ENCODE assay signal across 12 mouse cellular contexts in genomic region chr15:99018630-99019029, GRCm38 (mm10). TPM values are rescaled to one million over a fixed set of nuclear protein-coding genes. Genes with fewer than 3 reads are reported as not detected.
A peak's percentile ranks its signal among the peaks of the same experiment; 100 is the strongest.
DNase-seq lines count a peak whose midpoint lies in the region; ATAC-seq and TF ChIP-seq lines count a peak whose summit lies in the region.
"Had no signal": no experiment of that assay in that cellular context is flagged by ENCODE, and none has a peak within 500 bp of the region (broad histone marks: within the 10 kb centered on the region; RNA-seq: fewer than 3 reads in every experiment).

No protein-coding gene starts in this region.

- H3K9me3 ChIP-seq in neural tube, embryonic 13.5 days, result no peaks in the 10 kb centered on the region
- H3K9me3 ChIP-seq in hindbrain, postnatal 0 days (ENCODE audit: low read length), result no peaks in the 10 kb centered on the region
- H3K9me3 ChIP-seq in stomach, postnatal 0 days (ENCODE audit: control insufficient read depth, low read length), result no peaks in the 10 kb centered on the region
- H3K9me3 ChIP-seq: liver, embryonic 12.5 days had no signal

- H3K4me3 ChIP-seq in neural tube, embryonic 13.5 days, result no peak overlapping the region
- H3K4me3 ChIP-seq in hindbrain, postnatal 0 days (ENCODE audit: low read length), result no peak overlapping the region
- peak overlapping the region; percentile 6; the same call in 1 of the 2 replicates for H3K4me3 ChIP-seq in stomach, postnatal 0 days (ENCODE audit: low read depth, low read length)
- H3K4me3 ChIP-seq: erythroblast, embryonic 14.5 days; liver, embryonic 12.5 days had no signal

- no peak for ATAC-seq in neural tube, embryonic 13.5 days (ENCODE audit: low read depth)
- ATAC-seq in hindbrain, postnatal 0 days, result no peak
- ATAC-seq in stomach, postnatal 0 days (ENCODE audit: low FRiP score, low TSS enrichment), result no peak
- ATAC-seq: liver, embryonic 12.5 days had no signal

- H3K36me3 ChIP-seq in neural tube, embryonic 13.5 days, result no peaks in the 10 kb centered on the region
- H3K36me3 ChIP-seq in hindbrain, postnatal 0 days (ENCODE audit: insufficient read depth, low read length), result no peaks in the 10 kb centered on the region
- no peaks in the 10 kb centered on the region for H3K36me3 ChIP-seq in stomach, postnatal 0 days (ENCODE audit: control insufficient read depth, insufficient read depth, low read length)
- H3K36me3 ChIP-seq: liver, embryonic 12.5 days had no signal

- no peak for TF ChIP-seq EP300 in stomach, postnatal 0 days (optimal IDR thresholded peaks at IDR 0.05)

- H3K4me2 ChIP-seq in neural tube, embryonic 13.5 days, result no peak overlapping the region
- H3K4me2 ChIP-seq in hindbrain, postnatal 0 days (ENCODE audit: low read depth, low read length), result no peak overlapping the region
- H3K4me2 ChIP-seq in stomach, postnatal 0 days (replicated peaks; ENCODE audit: low read depth), result no peak overlapping the region
- H3K4me2 ChIP-seq: liver, embryonic 12.5 days had no signal

- no peak overlapping the region for H3K9ac ChIP-seq in neural tube, embryonic 13.5 days
- H3K9ac ChIP-seq in hindbrain, postnatal 0 days (replicated peaks; ENCODE audit: low read length), result no peak overlapping the region
- H3K9ac ChIP-seq in stomach, postnatal 0 days (ENCODE audit: low read length), result no peak overlapping the region
- H3K9ac ChIP-seq: liver, embryonic 12.5 days had no signal

- WGBS in neural tube, embryonic 13.5 days, result 83% methylated on average over 4 of the region's 4 CpGs
- 86% methylated on average over 4 of the region's 4 CpGs for whole genome bisulfite sequencing in hindbrain, postnatal 0 days
- 85% methylated on average over 4 of the region's 4 CpGs for WGBS in stomach, postnatal 0 days

- TF ChIP-seq CTCF in hindbrain, postnatal 0 days (IDR thresholded peaks at IDR 0.05; ENCODE audit: low read depth), result no peak
- no peak for TF ChIP-seq CTCF in stomach, postnatal 0 days (IDR thresholded peaks at IDR 0.05; ENCODE audit: low read depth)

- H3K27ac ChIP-seq in neural tube, embryonic 13.5 days (replicated peaks), result peak overlapping the region; percentile 76
- H3K27ac ChIP-seq in hindbrain, postnatal 0 days, result peak overlapping the region; percentile 3; the same call in 1 of the 2 replicates
- H3K27ac ChIP-seq in stomach, postnatal 0 days (replicated peaks), result peak overlapping the region; percentile 78
- H3K27ac ChIP-seq: liver, embryonic 12.5 days had no signal

- peak; percentile 34 for DNase-seq in kidney, adult 18-20 months
- DNase-seq in kidney, adult 8-10 months, result no peak
- no peak for DNase-seq in neural tube, embryonic 10.5 days (ENCODE audit: extremely low spot score, low spot score)
- no peak for DNase-seq in hindbrain, postnatal 0 days (ENCODE audit: low spot score)
- no peak for DNase-seq in stomach, postnatal 0 days (ENCODE audit: low spot score)
- no peak for DNase-seq in T-cell, adult 2 months (ENCODE audit: low spot score)
- no peak for DNase-seq in yolk sac, embryonic 10.5 days (ENCODE audit: low spot score)
- DNase-seq: cerebellum, adult 11-12 months; heart, postnatal 10 days had no signal

- peaks cover 23% of the 10 kb centered on the region; the same call in 1 of the 2 replicates for H3K4me1 ChIP-seq in neural tube, embryonic 13.5 days (replicated peaks)
- peaks cover 5% of the 10 kb centered on the region; the same call in 1 of the 2 replicates for H3K4me1 ChIP-seq in hindbrain, postnatal 0 days (ENCODE audit: insufficient read depth, low read length)
- no peaks in the 10 kb centered on the region for H3K4me1 ChIP-seq in stomach, postnatal 0 days (replicated peaks; ENCODE audit: control insufficient read depth, insufficient read depth)
- H3K4me1 ChIP-seq: liver, embryonic 12.5 days had no signal

- H3K27me3 ChIP-seq in neural tube, embryonic 13.5 days, result no peaks in the 10 kb centered on the region
- no peaks in the 10 kb centered on the region for H3K27me3 ChIP-seq in hindbrain, postnatal 0 days (ENCODE audit: insufficient read depth, low read length)
- no peaks in the 10 kb centered on the region for H3K27me3 ChIP-seq in stomach, postnatal 0 days (ENCODE audit: control insufficient read depth, insufficient read depth, low read length)

RNA-seq across cellular contexts. Expression of gene Tuba1c, which starts 11.1 kb away (rescaled TPM):
- 25.6 and 29.7 TPM in 2 replicates for polyA plus RNA-seq in neural tube, embryonic 13.5 days (2015; fragmentation: Nextera tagmentation; extraction: Ambion mirVana)
- 43.8 and 58.3 TPM in 2 replicates for total RNA-seq in hindbrain, postnatal 0 days (2014; rRNA removed)
- 24.0 and 24.2 TPM in 2 replicates for polyA plus RNA-seq in hindbrain, postnatal 0 days (2015; fragmentation: Nextera tagmentation; extraction: Ambion mirVana)
- 145 and 159 TPM in 2 replicates for polyA plus RNA-seq in stomach, postnatal 0 days (2015; fragmentation: Nextera tagmentation; extraction: Ambion mirVana)

RNA-seq across cellular contexts. Expression of gene Prph, which starts 36.3 kb away (rescaled TPM):
- 268 and 371 TPM in 2 replicates for polyA plus RNA-seq in neural tube, embryonic 13.5 days (2015; fragmentation: Nextera tagmentation; extraction: Ambion mirVana)
- total RNA-seq in hindbrain, postnatal 0 days (2014; rRNA removed), result 62.6 and 70.9 TPM in 2 replicates
- polyA plus RNA-seq in hindbrain, postnatal 0 days (2015; fragmentation: Nextera tagmentation; extraction: Ambion mirVana), result 50.0 and 53.5 TPM in 2 replicates
- 25.7 and 28.6 TPM in 2 replicates for polyA plus RNA-seq in stomach, postnatal 0 days (2015; fragmentation: Nextera tagmentation; extraction: Ambion mirVana)
- polyA plus RNA-seq: erythroblast, embryonic 14.5 days had no signal

RNA-seq across cellular contexts. Expression of gene Troap, which starts 55.7 kb away (rescaled TPM):
- polyA plus RNA-seq in neural tube, embryonic 13.5 days (2015; fragmentation: Nextera tagmentation; extraction: Ambion mirVana), result 6.3 and 6.9 TPM in 2 replicates
- 4.3 and 10.5 TPM in 2 replicates for total RNA-seq in hindbrain, postnatal 0 days (2014; rRNA removed)
- polyA plus RNA-seq in hindbrain, postnatal 0 days (2015; fragmentation: Nextera tagmentation; extraction: Ambion mirVana), result 4.5 and 6.4 TPM in 2 replicates
- polyA plus RNA-seq in stomach, postnatal 0 days (2015; fragmentation: Nextera tagmentation; extraction: Ambion mirVana), result 5.1 and 7.1 TPM in 2 replicates

Comparison
In these comparisons a context has a peak if more than half of its experiments do, and no peak if none do; other contexts are left out.
1. H3K27ac ChIP-seq: peak in every context shown above with its lines; median percentile 78 in stomach, postnatal 0 days; 76 in neural tube, embryonic 13.5 days; 3 in hindbrain, postnatal 0 days.